Mouse (Mus musculus) lung, adult 2 months (tissue): ENCODE measurements at regions not wholly inside any gene's neighbourhood (a gene's known extent, or its start where the extent isn't known, plus 50 kb on each side); places are given as distances from the start of the nearest gene placed in this dataset.

Experiments
- CTCF ChIP-seq: fragments of 200-500 bp; IDR thresholded peaks from 2 replicates; pipeline ENCODE4 v1.5.1; 2011; ENCODE audit warnings: mild to moderate bottlenecking, low read length, control low read depth; ENCODE audit not compliant: insufficient read depth
- POLR2A ChIP-seq: fragments of 200-500 bp; IDR thresholded peaks from 2 replicates; pipeline ENCODE4 v1.6.1; 2011; ENCODE audit warnings: low read depth, mild to moderate bottlenecking, control low read depth, low read length, borderline replicate concordance; ENCODE audit errors: extremely low read depth

GRCm38 (mm10) chr3:58169786-58170185 lies 244.7 kb upstream of the Tsc22d2 start:
- TF ChIP-seq POLR2A, result no peak
- no peak for TF ChIP-seq CTCF
